Mouse (Mus musculus) small intestine, adult 2 months (tissue): ENCODE data around the gene Slc22a15.

ENCODE experiments used
- CTCF ChIP-seq: fragments of 200-500 bp; IDR thresholded peaks from 2 replicates; pipeline ENCODE4 v1.5.1; 2012; ENCODE audit warnings: low read depth, mild to moderate bottlenecking, control low read depth, inconsistent platforms, low read length, moderate library complexity, mixed read lengths; ENCODE audit not compliant: insufficient replicate concordance, insufficient read length; ENCODE audit errors: extremely low read depth
- POLR2A ChIP-seq: fragments of 200-500 bp; IDR thresholded peaks from 2 replicates; pipeline ENCODE4 v1.6.1; 2012; ENCODE audit warnings: low read depth, mild to moderate bottlenecking, control low read depth, inconsistent platforms, low read length, moderate library complexity

- TF ChIP-seq CTCF (no peak), POLR2A (no peak)
Observed at GRCm38 (mm10) chr3:101827220-101827715, 97.0 kb downstream of the Slc22a15 start.
